Mouse (Mus musculus) hindbrain, embryonic 11.5 days (tissue): ENCODE measurements around the gene Gm40193. TPM values are rescaled to one million over a fixed set of nuclear protein-coding genes. Genes with fewer than 3 reads are reported as not detected.

Experiments
- ATAC-seq: fragments of 200-750 bp; cut with Nextera tagmentation; 2 replicates; pipeline ENCODE4 v1.8.0; 2017; ENCODE audit warnings: mild to moderate bottlenecking, moderate TSS enrichment, moderate library complexity; ENCODE audit not compliant: low FRiP score
- DNase-seq: peaks from one replicate; pipeline ENCODE4 v3.0.0-alpha.2; 2015; ENCODE audit warnings: low spot score
- H3K27ac ChIP-seq: fragments of 300-500 bp; sonication (generic); 2 replicates; pipeline ENCODE4 v1.5.1; 2014; ENCODE audit warnings: mild to moderate bottlenecking, low read depth, low read length
- H3K27me3 ChIP-seq: fragments of 300-500 bp; sonication (generic); 2 replicates; pipeline ENCODE4 v1.6.1; 2014; ENCODE audit warnings: mild to moderate bottlenecking, low read length, moderate library complexity, mixed read lengths; ENCODE audit not compliant: control insufficient read depth, insufficient read depth
- H3K36me3 ChIP-seq: fragments of 300-500 bp; sonication (generic); 2 replicates; pipeline ENCODE4 v1.6.1; 2014; ENCODE audit warnings: mild to moderate bottlenecking, low read length, moderate library complexity, mixed read lengths; ENCODE audit not compliant: control insufficient read depth, insufficient read depth
- H3K4me1 ChIP-seq: fragments of 300-500 bp; sonication (generic); replicated peaks from 2 replicates; pipeline ENCODE4 v1.6.1; 2014; ENCODE audit warnings: low read length, mixed read lengths; ENCODE audit not compliant: control insufficient read depth, insufficient read depth
- H3K4me2 ChIP-seq: fragments of 300-500 bp; sonication (generic); replicated peaks from 2 replicates; pipeline ENCODE4 v1.6.1; 2014; ENCODE audit warnings: mild to moderate bottlenecking, low read depth, low read length
- H3K4me3 ChIP-seq: fragments of 300-500 bp; sonication (generic); 2 replicates; pipeline ENCODE4 v1.5.1; 2014; ENCODE audit warnings: low read depth, low read length
- H3K9ac ChIP-seq: fragments of 300-500 bp; sonication (generic); 2 replicates; pipeline ENCODE4 v1.6.1; 2014; ENCODE audit warnings: low read depth, low read length
- H3K9me3 ChIP-seq: fragments of 300-500 bp; sonication (generic); 2 replicates; pipeline ENCODE4 v1.6.1; 2016; ENCODE audit warnings: low read length; ENCODE audit not compliant: control insufficient read depth
- WGBS: fragments of 180-500 bp; shearing (Covaris S2); extraction: QIAGEN DNeasy Blood & Tissue Kit; methylation state at CpG from one replicate; pipeline ENCODE4 v1.1.7; 2014; 5-methylcytosine and 5-hydroxymethylcytosine counted together
- polyA plus RNA-seq: library from polyadenylated mRNA; unstranded; fragments of >200 nt; fragmentation: Nextera tagmentation; extraction: Ambion mirVana; gene quantifications from 2 replicates; pipeline ENCODE4 v1.2.1, GENCODE M21; 2014

The Gm40193 gene
- polyA plus RNA-seq, 1 experiment from 2014 or later: not detected

DNA sequence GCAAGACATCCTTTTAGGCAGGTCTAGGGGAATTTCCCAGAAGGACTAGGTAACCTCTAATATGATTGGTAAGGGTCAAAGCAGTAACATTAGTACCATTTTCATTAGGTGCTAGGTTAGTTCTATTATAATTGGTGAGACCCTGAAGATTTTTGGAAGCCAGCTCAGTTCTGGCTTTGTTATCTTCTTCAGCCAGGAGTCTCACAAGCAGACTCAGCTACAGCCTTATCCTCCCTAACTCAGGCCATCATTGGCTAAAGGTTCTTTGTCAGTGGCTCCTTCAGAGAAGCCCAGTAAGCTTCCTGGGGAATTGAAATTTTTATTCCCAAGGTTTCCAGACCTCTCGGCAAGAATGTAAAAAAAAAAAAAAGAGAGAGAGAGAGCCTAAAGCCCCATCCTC lies 14.3 kb downstream of the Gm40193 start:
- Histone ChIP-seq H3K27ac (no peak overlapping the region), H3K9ac (no peak overlapping the region), H3K36me3 (no peaks in the 10 kb centered on the region), H3K9me3 (no peaks in the 10 kb centered on the region), H3K4me3 (no peak overlapping the region), H3K4me2 (no peak overlapping the region), H3K4me1 (peaks cover 2% of the 10 kb centered on the region; the same call in 1 of the 2 replicates), H3K27me3 (no peaks in the 10 kb centered on the region)
- DNase-seq (no peak), ATAC-seq (no peak)
- WGBS: 50% methylated on average over 1 of the region's 1 CpGs

- Histone ChIP-seq H3K4me3 (no peak overlapping the region), H3K4me2 (no peak overlapping the region), H3K27ac (no peak overlapping the region), H3K4me1 (peaks cover 2% of the 10 kb centered on the region; the same call in 1 of the 2 replicates), H3K9me3 (no peaks in the 10 kb centered on the region), H3K9ac (no peak overlapping the region), H3K27me3 (no peaks in the 10 kb centered on the region), H3K36me3 (no peaks in the 10 kb centered on the region)
- ATAC-seq (no peak), DNase-seq (peak; percentile 70)
- 29% methylated on average over 2 of the region's 2 CpGs for WGBS
Measured at GRCm38 (mm10) chr11:70516352-70516751, 16.4 kb downstream of the Gm40193 start.

GRCm38 (mm10) chr11:70514288-70514687 lies 18.5 kb downstream of the Gm40193 start, which contains the start of gene Vmo1:
Gene Vmo1 (minus strand): TSS chr11:70514616.
- H3K9ac ChIP-seq: no peak within 1 kb of the TSS
- 93% methylated on average over 7 of the region's 7 CpGs for WGBS
- ATAC-seq: no peak

DNA sequence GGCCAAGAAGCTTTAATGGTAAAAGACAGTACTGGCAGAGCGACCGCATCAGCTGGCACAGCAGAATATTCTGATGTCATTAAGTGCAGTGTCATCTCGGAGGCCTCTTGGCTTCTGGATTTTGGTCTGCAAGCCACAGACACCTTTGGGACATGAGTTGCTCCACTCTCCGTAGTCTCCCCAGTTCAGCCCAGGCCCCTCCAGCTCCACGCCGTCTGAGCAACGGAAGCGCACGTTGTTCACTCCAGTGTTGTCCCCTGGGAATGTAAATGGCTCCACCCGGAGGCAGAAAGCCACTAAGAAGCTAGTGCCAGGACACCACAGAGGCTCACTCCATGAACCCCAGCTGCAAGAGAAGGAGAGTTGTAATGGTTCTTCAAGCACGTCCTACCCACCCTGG lies 19.2 kb downstream of the Gm40193 start:
- Histone ChIP-seq H3K36me3 (no peaks in the 10 kb centered on the region), H3K27me3 (no peaks in the 10 kb centered on the region), H3K4me1 (0 out of 2 replicates have a peak, but pooled peaks cover 2% of the 10 kb centered on the region), H3K4me2 (no peak overlapping the region), H3K27ac (no peak overlapping the region), H3K9me3 (no peaks in the 10 kb centered on the region), H3K9ac (no peak overlapping the region), H3K4me3 (no peak overlapping the region)
- DNase-seq: no peak
- 59% methylated on average over 11 of the region's 11 CpGs for WGBS
- ATAC-seq: no peak

More at GRCm38 (mm10) chr11:70514288-70514687, 18.5 kb downstream of the Gm40193 start, which contains the start of gene Vmo1:
- Histone ChIP-seq H3K36me3 (no peaks in the 10 kb centered on the region), H3K9me3 (no peaks in the 10 kb centered on the region), H3K27me3 (no peaks in the 10 kb centered on the region), H3K27ac (no peak within 1 kb of the TSS), H3K4me2 (no peak within 1 kb of the TSS), H3K4me1 (0 out of 2 replicates have a peak, but pooled peaks cover 2% of the 10 kb centered on the region), H3K4me3 (no peak within 1 kb of the TSS)
- no peak for DNase-seq

DNA sequence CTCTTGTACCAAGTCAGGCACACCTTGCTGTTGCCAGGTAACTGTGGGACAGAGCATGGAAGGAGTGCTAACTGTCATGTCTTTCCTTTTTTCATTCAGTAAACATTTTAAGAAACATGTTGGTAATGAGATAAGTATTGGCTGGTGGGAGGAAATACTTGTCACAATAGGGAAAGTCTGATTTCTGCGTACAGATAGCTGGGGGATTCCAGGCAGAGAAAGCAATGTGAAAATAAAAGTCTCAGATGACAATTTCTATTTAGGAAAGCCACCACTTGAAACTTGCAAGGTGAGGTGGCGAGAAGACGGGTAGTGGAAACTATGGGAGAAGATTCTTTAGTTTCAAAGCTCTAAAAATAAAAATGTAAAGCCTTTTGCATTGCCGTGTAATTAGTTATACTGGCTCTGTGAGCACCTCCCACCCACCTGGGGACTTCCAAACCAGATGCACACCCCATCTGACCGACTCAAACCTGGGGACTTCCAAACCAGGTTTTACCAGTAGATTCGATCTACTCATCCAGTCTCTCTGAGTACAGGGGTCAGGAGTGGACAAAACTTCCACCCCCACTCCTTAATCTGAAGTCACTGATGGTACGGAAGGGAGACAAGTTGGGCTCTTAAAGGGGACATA lies 19.9 kb downstream of the Gm40193 start:
- WGBS: 79% methylated on average over 7 of the region's 7 CpGs
- H3K36me3 ChIP-seq: no peaks in the 10 kb centered on the region
- no peak for ATAC-seq

GRCm38 (mm10) chr11:70511825-70512224 lies 20.9 kb downstream of the Gm40193 start:
- no peak for ATAC-seq

More for the DNA sequence above, 19.9 kb downstream of the Gm40193 start:
- DNase-seq: no peak
- H3K9ac ChIP-seq: no peak overlapping the region
- no peaks in the 10 kb centered on the region for H3K9me3 ChIP-seq
- H3K27ac ChIP-seq: no peak overlapping the region
- no peaks in the 10 kb centered on the region for H3K27me3 ChIP-seq
- 0 out of 2 replicates have a peak, but pooled peaks cover 2% of the 10 kb centered on the region for H3K4me1 ChIP-seq
- H3K4me3 ChIP-seq: no peak overlapping the region
- H3K4me2 ChIP-seq: no peak overlapping the region

DNA sequence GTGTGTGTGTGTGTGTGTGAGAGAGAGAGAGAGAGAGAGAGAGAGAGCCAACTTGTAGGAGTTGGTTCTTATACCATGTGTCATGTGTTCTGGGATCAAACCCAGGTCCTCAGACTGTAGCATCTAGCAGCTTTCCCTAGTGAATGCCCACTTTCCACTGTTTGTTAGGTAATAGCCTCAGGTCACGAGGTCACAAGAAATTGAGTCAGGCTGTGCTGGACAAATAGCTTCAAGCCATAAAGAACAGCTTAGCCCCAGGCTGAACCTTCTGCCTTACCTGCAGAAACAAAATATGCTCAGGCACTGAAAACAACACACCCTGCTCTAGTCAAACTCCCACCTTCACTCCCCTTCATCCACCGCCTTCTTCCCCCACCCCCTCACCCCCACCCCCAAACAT lies 21.5 kb downstream of the Gm40193 start:
- Histone ChIP-seq H3K36me3 (no peaks in the 10 kb centered on the region), H3K27me3 (no peaks in the 10 kb centered on the region), H3K4me1 (0 out of 2 replicates have a peak, but pooled peaks cover 2% of the 10 kb centered on the region), H3K27ac (no peak overlapping the region), H3K9me3 (no peaks in the 10 kb centered on the region), H3K4me2 (no peak overlapping the region), H3K4me3 (no peak overlapping the region), H3K9ac (no peak overlapping the region)
- WGBS: 85% methylated on average over 2 of the region's 2 CpGs
- no peak for ATAC-seq
- no peak for DNase-seq

More at GRCm38 (mm10) chr11:70511825-70512224, 20.9 kb downstream of the Gm40193 start:
- Histone ChIP-seq H3K4me2 (no peak overlapping the region), H3K27ac (no peak overlapping the region), H3K27me3 (no peaks in the 10 kb centered on the region), H3K4me1 (0 out of 2 replicates have a peak, but pooled peaks cover 2% of the 10 kb centered on the region), H3K9me3 (no peaks in the 10 kb centered on the region), H3K4me3 (no peak overlapping the region), H3K36me3 (no peaks in the 10 kb centered on the region), H3K9ac (no peak overlapping the region)
- DNase-seq: no peak
- WGBS: 96% methylated on average over 7 of the region's 7 CpGs

GRCm38 (mm10) chr11:70509753-70510564 lies 22.8 kb downstream of the Gm40193 start:
- 10% methylated on average over 19 of the region's 19 CpGs for WGBS
- H3K27me3 ChIP-seq: no peaks in the 10 kb centered on the region
- DNase-seq: peak; percentile 62
- ATAC-seq: no peak
- H3K27ac ChIP-seq: no peak overlapping the region
- H3K4me2 ChIP-seq: peak overlapping the region; percentile 18; the same call in 1 of the 2 replicates
- H3K4me3 ChIP-seq: no peak overlapping the region
- no peak overlapping the region; the same call in 1 of the 2 replicates for H3K9ac ChIP-seq
- 0 out of 2 replicates have a peak, but pooled peaks cover 2% of the 10 kb centered on the region for H3K4me1 ChIP-seq
- no peaks in the 10 kb centered on the region for H3K9me3 ChIP-seq
- H3K36me3 ChIP-seq: no peaks in the 10 kb centered on the region
